Mouse (Mus musculus) T-cell, adult 2 months (primary cell): ENCODE results near the gene Nprl3.
"Not testable (repeated sequence)": the region's sequence is repeated elsewhere in the genome, so short reads cannot be mapped to it uniquely, and the experiment has no call there.

Experiments
- DNase-seq: peaks from one replicate; pipeline ENCODE4 v3.0.0; 2022; ENCODE audit warnings: low spot score

Nprl3 gene

DNA sequence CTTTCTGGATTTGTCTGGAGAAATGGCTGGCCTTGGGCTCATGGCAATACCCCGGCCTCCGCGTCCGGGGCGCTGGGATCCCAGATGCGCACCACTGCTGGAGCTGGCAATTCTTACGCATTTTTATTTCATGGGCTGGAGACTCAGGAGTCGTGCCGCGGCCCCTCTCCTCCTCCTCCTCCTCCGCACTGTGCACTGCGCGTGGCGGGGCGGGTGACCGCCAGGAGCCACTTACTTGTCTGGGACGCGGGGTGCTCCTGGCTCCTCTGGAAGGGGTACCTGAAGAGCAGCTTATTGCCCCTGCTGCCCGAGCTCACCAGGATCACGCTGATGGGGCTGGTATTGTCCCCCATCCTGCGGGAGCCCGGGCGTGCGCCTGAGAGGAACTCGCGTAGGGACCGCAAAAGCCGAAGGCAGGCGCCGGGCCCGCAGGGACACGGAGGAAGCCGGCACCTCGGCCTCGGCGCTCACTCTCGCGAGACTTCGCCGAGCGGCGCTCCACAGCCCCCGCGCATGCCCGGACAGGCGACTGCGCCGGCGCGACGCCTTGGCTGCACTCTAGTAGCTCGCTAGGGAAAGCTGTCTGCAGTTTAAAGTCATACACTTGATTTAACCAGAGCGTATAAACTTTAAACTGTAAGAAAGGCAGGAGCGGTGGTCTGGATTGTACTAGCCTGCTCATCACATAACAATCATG, at the start of gene Nprl3:
TSS of gene Nprl3 (minus strand) at position 520 of the 697 bp plus-strand sequence.
- peak; percentile 96 for DNase-seq

DNA sequence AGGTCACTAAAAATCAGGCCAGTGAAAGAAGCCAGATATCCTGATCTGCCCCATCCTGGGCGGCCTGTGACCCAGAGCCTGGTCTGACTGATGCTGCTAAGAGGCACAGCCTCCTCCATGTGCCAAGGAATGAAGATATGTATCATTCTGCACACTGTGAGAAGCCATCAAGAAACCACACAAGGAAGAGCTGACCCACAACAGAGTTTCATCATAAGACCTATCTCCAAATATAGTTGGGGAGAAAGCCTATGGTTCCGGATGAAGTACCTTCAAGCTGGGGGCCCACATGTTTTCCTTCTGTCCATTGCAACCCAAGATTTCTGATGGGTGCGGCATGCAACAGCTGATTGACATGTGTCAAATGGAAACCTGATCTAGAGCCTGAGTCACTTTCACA, 48.5 kb upstream of the Nprl3 start:
- DNase-seq, result no peak

DNA sequence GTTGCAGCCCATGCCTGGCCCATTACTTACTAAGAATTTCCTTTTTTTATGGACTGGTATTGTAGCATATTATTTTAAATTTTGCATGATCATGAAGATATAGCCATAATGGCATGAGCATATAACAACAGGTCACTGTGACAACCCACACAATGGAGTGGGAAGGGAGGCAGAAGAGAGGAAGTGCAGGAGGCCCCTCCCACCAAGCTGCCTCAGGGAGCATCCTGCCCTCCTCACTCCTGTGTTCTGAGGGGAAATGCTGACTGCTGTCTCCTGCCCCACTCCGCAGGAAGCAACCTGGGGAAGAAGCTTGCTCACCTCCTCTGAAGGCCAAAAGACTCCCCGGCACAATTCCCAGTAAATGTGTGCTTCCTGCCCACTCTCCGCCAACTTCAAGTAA, 42.4 kb upstream of the Nprl3 start:
- no peak for DNase-seq

DNA sequence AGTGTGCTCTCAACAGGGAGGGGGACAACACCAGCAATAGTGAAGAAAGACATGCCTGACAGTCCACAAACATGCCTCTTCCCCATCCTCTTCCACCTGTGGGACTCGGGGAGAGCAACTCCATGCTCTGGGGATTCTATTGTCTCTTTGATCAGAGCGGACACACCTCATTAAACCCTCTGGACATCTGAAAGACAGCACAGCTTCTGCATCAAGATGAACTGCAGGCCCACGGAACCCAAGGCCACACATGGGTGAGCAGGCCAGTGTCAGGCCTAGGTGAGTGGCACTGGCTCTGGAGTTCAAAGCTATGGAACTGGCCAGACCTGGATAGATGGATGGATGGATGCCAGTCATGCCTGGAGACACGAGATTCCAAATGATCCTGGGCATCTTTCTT, 41.9 kb upstream of the Nprl3 start:
- DNase-seq, result no peak

DNA sequence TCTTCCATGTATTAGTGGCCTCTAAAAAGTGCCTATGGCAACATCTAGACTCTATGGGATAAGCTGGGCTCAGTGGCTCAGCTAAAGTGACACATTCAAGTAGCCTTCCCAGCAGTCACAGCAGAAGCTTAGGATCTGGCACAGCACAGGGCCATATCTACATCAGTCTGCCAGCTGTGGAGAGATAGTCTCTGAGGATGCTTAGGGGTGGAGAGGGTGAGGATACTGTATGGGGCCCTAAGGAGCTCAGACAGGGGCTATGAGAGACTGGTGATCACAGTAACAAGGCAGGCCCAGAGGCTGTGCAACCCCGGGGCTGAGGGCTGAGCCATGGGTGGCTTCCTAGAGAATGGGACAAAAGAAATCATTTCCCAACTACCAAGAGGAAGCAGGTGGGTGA, 39.5 kb upstream of the Nprl3 start:
- DNase-seq, result no peak

DNA sequence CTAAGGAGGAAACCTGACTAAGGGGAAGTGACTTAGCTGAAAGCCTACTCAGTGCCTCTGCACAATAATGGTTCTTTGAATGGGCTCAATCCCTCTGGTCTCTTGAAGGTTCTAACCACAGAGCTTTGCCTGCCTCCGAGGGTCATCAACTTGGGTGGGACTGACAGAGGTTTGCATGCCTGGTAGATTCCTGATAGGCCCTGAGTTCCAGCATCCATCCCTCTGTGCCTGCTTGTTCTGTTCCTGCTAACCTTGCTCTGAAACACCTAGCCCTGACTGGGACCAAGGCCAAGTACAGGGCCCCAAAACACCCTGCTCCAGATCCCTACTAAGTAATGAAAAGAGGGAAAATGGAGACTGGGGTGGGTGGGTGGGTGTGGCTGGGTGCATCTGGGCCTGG, 35.9 kb upstream of the Nprl3 start:
- no peak for DNase-seq

DNA sequence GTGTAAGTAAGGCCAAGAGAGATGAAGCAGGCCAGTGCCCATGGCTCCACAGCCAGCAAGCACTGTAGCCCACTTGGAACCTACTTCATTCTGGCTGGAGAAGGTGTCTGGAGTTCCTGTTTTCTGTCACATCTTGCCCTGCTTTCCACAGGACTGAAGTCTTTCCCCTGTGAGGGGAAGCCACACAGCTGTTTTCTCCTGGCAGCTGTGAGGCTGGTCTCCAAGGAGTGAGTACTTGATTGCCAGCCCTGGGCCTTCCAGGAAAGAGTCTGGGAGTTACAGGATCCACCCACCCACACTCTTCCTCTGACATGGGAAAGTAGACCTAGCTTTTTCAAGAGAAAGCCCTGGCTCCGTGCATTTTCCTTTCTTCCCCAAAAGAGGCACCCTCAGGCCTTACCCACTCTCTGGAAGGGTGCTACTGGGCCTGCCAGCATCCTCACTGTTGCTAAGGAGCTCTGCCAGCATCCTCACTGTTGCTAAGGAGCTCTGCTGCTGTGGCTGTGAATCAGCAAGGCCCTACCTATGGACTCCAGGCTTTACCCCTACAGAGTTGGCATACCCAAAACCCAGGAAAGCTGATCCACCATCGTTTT, 35.4 kb upstream of the Nprl3 start:
- DNase-seq, result no peak

DNA sequence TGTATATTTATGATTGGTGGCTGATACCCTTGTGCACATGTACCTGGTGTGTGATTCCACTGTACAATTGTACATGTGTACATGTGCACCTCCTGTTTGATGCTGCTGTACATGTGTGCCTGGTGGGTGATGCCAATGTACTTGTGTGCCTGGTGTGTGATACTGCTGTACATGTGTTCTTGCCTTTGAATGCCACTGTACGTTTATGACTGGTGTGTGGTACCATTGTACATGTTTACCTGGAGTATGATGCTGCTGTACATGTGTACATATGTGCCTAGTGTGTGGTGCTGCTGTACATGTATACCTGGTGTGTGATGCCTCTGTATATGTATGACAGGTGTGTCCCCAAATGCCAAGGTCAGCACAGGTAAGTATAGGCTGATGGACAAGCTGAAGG, 34.0 kb upstream of the Nprl3 start:
- DNase-seq, result no peak

DNA sequence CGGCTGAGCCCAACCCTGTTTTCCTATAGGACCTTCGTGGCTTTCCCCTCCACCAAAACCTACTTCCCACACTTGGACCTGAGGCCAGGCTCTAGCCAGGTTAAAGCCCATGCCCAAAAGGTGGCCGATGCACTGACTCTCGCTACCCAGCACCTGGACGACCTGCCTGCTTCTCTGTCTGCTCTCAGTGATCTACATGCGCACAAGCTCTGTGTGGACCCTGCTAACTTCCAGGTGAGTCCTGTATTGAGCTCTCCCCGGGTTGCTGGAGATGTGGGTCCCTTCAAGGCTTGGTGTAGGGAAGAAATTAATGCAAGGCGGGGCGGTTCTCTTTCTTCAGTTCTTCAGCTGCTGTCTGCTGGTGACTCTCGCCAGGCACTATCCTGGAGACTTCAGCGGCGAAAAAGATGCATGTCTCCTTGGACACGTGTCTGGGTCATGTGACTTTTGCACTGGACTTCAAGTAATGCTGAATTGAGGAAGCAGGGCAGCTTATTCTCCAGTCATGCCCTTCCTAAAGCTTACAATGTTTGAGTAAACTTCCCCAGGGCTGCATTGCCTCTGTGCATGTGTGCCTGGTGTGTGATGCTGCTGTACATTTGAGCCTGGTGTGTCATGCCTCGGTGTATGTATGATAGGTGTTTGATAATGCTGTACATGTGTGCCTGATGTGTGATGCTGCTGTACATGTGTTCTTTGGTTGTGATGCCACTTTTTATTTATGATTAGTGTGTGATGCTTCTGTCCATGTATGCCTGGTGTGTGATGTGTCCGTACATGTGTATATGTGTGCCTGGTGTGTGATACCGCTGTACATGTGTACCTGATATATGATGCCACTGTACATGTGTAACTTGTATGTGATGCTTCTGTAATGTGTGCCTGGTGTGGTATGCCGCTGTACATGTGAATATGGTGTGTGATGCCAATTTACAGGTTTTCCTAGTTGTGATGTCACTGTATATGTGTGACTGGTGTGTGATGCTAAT, 33.1 kb upstream of the Nprl3 start:
- DNase-seq, result no peak

DNA sequence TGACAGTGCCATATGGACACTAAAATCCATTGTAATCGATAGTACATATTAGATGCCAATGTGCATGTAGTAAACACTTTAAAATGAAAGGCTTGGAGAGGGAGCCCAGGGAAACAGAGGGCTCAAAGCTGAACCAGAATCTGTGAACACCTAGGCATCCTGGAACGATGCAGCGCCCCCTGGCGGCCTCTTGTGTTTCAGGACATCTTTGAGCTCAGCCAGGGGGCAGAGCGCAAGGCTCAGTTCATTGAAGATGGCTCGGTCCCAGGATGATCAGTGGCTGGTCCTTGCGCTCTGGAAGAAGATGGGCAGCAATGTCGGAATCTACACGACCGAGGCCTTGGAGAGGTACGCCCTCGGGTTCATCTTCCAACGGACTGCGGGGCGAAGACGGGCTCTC, 32.4 kb upstream of the Nprl3 start, which contains the start of gene Hbq1a:
TSS of gene Hbq1a (plus strand) at position 205 of the 400 bp plus-strand sequence.
- peak; percentile 23 for DNase-seq

DNA sequence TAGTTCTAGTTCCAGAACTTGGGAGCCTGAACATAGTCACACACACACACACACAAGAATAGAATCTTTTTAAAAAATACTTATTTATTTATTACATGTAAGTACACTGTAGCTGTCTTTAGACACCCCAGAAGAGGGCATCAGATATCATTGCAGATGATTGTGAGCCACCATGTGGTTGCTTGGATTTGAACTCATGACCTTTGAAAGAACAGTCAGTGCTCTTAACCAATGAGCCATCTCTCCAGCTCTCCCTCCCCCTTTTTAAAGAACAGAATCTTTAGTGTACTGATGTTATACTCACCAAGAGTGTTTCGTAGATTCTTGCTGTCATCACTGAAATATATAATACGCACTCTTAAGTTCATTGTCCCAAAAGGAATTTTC, 31.0 kb upstream of the Nprl3 start:
- no peak for DNase-seq

DNA sequence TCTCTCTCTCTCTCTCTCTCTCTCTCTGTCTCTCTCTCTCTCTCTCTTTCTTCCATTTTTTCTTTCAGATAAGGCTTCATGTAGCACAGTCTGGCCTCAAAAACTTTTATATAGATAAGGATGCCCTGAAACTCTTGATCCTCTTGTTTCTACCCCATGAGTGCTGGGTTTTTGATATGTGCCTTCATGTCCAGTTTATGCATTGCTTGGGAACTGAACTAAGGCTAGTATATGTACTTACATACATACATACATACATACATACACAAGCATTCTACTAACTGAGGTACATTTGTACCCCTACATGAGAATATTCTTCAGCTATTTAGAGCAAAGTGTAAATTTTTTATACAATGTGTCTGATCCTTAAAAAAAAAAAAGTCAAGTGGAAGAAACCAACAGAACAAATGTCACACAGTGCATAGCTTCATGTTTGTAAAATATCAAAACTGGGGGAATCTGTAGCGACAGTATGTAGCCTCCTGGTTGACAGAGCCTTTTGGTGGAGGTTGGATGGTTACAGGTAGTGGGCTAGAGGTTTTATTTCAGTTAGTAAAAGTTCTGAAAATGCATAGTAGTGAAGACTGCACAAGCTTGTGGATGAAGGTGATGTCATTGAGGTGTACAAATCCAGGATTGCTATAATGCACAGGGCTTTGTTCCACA, 30.5 kb upstream of the Nprl3 start:
- DNase-seq, result no peak

DNA sequence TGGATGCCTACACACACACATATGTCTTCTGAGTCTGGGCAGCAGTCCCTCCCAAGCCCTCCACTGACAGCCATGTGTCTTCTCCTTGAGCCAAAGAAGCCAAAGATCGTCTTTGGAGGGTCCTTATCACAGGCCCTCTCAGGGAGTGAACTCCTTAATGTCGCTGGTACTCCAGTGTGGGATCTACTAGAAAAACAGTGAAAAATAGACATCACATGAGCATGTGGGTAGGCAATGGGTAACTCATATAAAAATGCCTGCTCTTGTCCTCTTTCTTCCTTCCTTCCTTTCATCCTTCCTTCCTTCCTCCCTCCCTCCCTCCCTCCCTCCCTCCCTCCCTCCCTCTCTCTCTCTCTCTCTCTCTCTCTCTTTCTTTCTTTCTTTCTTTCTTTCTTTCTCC, 29.9 kb upstream of the Nprl3 start:
- DNase-seq, result not testable (repeated sequence)

DNA sequence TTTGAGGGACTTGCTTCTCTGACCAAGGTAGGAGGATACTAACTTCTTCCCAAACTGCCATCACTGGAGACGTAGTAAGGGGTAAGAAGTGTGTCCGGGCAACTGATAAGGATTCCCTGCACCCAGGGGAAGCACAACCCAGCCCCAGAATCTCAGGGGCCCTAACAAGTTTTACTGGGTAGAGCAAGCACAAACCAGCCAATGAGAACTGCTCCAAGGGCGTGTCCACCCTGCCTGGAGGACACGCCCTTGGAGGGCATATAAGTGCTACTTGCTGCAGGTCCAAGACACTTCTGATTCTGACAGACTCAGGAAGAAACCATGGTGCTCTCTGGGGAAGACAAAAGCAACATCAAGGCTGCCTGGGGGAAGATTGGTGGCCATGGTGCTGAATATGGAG, 28.7 kb upstream of the Nprl3 start, which contains the start of gene Hba-a2:
TSS of gene Hba-a2 (plus strand) at position 287 of the 400 bp plus-strand sequence.
- DNase-seq, result not testable (repeated sequence)

DNA sequence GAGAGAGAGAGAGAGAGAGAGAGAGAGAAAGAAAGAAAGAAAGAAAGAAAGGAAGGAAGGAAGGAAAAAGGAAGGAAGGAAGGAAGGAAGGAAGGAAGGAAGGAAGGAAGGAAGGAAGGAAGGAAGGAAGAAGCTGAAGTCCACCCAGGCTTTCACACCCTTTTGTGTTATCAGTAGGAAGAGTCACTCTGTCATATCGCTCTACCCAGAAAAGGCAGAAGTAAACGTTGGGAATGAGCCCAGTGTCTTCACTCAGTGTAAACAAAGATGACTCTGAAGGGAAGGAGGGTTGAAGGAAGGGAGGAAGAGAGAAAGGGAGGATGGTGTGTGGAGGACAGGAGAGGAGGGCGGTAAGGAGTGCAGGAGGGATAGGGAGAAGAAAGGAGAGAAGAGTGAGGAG, 26.0 kb upstream of the Nprl3 start:
- not testable (repeated sequence) for DNase-seq

DNA sequence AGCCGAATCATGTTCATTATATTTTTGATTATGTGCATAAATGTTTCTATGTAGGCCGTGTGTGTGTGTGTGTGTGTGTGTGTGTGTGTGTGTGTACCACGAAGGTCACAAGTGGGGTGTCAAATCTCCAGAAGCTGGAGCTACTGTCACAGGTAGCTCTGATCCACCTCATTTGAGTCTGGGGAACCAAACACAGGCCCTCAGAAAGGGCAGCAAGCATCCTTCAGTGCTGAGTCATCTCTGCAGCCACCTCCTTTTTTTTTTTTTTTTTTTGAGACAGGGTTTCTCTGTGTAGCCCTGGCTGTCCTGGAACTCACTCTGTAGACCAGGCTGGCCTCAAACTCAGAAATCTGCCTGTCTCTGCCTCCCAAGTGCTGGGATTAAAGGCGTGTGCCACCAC, 25.3 kb upstream of the Nprl3 start:
- DNase-seq, result not testable (repeated sequence)

DNA sequence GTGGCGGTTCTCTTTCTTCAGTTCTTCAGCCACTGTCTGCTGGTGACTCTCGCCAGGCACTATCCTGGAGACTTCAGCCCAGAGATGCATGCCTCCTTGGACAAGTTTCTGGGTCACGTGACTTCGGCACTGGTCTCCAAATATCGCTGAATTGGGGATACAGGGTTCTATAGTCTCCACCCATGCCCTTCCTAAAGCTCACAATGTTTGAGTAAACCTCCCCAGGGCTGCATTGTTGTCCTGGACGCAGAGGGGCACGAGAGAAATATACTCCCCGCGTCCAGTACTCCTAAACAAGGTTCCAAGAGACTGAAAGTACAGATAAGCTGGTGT, 20.0 kb upstream of the Nprl3 start:
- no peak for DNase-seq

DNA sequence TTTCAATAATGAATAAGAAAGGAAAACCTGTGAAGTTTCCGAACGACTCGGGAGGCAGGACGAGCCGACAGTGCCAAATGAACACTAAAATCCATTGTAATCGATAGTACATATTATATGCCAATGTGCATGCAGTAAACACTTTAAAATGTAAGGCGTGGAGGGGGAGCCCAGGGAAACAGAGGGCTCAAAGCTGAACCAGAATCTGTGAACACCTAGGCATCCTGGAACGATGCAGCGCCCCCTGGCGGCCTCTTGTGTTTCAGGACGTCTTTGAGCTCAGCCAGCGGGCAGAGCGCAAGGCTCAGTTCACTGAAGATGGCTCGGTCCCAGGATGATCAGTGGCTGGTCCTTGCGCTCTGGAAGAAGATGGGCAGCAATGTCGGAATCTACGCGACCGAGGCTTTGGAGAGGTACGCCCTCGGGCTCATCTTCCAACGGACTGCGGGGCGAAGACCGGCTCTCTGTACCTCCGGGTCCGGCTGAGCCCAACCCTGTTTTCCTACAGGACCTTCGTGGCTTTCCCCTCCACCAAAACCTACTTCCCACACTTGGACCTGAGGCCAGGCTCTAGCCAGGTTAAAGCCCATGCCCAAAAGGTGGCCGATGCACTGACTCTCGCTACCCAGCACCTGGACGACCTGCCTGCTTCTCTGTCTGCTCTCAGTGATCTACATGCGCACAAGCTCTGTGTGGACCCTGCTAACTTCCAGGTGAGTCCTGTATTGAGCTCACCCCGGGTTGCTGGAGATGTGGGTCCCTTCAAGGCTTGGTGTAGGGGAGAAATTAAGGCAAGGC, 19.4 kb upstream of the Nprl3 start, which contains the start of gene Hbq1b:
TSS of gene Hbq1b (plus strand) at position 271 of the 798 bp plus-strand sequence.
- peak; percentile 63 for DNase-seq

DNA sequence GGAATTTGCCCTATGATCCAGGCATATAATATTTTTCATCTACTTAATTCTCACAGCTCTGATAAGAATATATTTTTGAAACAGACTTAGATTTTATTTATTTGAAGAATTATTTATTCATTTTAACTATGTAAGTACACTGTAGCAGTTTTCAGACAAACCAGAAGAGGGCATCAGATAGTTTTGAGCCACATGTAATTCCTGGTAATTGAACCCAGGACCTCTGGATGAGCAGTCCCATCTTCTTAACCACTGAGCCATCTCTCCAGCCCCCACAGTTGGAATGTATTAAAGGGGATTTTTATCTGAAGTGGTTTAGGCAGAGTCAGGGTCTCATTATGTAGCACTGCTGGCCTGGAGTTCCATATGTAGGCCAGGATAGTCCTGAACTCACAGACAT, 18.4 kb upstream of the Nprl3 start:
- DNase-seq, result not testable (repeated sequence)

DNA sequence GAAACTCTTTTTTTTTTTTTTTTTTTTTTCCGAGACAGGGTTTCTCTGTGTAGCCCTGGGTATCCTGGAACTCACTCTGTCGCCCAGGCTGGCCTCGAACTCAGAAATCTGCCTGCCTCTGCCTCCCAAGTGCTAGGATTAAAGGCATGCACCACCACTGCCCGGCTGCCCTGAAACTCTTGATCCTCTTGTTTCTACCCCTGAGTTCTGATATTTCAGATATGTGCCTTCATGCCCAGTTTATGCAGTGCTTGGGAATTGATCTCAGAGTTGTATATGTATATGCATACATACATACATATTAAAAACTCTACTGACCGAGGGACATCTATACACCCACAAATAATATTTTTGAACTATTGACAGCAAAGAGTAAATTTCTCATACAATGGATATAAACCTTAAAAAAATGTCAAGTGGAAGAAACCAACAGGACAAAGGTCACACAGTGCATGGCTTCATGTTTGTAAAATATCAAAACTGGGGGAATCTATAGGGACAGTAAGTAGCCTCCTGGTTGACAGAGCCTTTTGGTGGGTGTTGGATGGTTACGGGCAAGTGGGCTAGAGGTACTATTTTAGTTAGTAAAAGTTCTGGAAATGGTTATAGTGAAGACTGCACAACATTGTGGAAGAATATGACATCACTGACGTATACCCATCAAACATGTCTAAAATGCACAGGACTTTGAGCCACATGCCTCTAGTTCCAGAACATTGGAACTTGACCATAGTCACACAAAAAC, 17.7 kb upstream of the Nprl3 start:
- DNase-seq, result no peak

DNA sequence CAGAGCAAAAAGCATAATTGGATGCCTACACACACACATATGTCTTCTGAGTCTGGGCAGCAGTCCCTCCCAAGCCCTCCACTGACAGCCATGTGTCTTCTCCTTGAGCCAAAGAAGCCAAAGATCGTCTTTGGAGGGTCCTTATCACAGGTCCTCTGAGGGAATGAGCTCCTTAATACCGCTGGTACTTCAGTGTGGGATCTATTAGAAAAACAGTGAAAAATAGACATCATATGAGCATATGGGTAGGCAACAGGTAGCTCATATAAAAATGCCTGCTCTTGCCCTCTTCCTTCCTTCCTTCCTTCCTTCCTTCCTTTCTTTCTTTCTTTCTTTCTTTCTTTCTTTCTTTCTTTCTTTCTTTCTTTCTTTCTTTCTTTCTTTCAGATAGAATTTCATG, 17.1 kb upstream of the Nprl3 start:
- DNase-seq, result not testable (repeated sequence)
